Mouse (Mus musculus): Measurements from ENCODE around the gene Slc47a1. TPM values are rescaled to one million over a fixed set of nuclear protein-coding genes. Genes with fewer than 3 reads are reported as not detected.
A peak's percentile ranks its signal among the peaks of the same experiment; 100 is the strongest.

Slc47a1 gene
- polyA plus RNA-seq, 2 experiments: 6.2 to 7.5 TPM

DNA sequence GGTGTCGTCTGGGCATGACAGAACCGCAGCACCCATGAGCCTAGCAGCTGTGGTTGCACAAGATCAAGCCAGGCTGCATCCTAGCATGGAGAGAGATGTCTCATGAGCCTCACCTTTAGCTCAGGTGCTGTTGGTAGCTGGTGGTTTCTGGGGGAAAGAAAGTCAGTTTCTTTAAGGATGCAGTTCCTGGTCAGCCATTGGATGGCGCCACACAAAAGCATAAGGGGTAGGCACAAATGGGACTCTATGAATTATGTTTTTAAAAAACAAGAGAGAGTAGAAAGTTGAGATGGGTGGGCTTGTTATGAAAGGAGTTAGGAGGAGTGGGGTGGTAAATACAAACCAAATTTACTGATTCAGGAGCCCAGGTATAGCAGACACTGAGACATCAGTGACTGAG is 36.4 kb upstream of the Slc47a1 start:
- no peaks in the 10 kb centered on the region; the same call in 1 of the 2 replicates for H3K27me3 ChIP-seq (ENCODE audit: control insufficient read depth, insufficient read depth, low read length)
- TF ChIP-seq EP300 (IDR thresholded peaks at IDR 0.05; ENCODE audit: low read depth): no peak
- 0 out of 2 replicates have a peak, but pooled peaks have one; percentile 11 for TF ChIP-seq CTCF (IDR thresholded peaks at IDR 0.05; ENCODE audit: low read depth)
- no peak overlapping the region for H3K9ac ChIP-seq (replicated peaks)
- ATAC-seq (ENCODE audit: insufficient read depth): no peak
- H3K4me3 ChIP-seq (ENCODE audit: insufficient read depth in 1 of 2, low read depth in 2 of 2, low read length in 2 of 2): no peak overlapping the region
- no peak overlapping the region for H3K27ac ChIP-seq
- no peak for DNase-seq (ENCODE audit: low read depth in 3 of 3, low spot score in 3 of 3)
- H3K4me2 ChIP-seq (ENCODE audit: low read depth): no peak overlapping the region
- 66% methylated on average over 3 of the region's 3 CpGs for WGBS (ENCODE audit: insufficient replicate concordance)
- H3K9me3 ChIP-seq (ENCODE audit: control insufficient read depth, low read length): no peaks in the 10 kb centered on the region
- no peaks in the 10 kb centered on the region for H3K36me3 ChIP-seq (replicated peaks; ENCODE audit: control insufficient read depth, insufficient read depth, low read depth)
- H3K4me1 ChIP-seq (replicated peaks; ENCODE audit: control insufficient read depth in 2 of 2, insufficient read depth in 2 of 2, low read length in 1 of 2): no peaks in the 10 kb centered on the region

DNA sequence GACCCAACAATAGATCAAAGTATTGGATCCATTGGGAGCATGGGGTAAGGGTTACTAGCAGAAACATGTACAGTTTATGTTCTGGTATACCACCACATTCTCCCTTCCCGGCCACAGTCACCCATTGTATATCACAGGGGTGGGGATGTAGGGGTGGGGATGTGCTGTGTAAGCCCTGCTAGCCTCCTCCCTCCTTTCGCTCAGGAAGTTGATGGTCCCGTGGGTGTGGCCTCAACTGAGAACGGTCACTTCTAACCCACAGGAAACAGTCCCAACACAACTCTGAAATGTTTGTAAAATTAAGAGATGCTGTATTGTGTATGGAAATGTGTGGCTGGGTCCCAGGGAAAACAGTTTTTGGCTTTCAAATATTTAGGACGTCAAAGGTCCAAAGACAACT is 35.3 kb upstream of the Slc47a1 start:
- no peak for TF ChIP-seq CTCF (IDR thresholded peaks at IDR 0.05; ENCODE audit: low read depth)
- TF ChIP-seq EP300 (IDR thresholded peaks at IDR 0.05; ENCODE audit: low read depth): no peak
- H3K27me3 ChIP-seq (ENCODE audit: control insufficient read depth, insufficient read depth, low read length): no peaks in the 10 kb centered on the region; the same call in 1 of the 2 replicates
- H3K9me3 ChIP-seq (ENCODE audit: control insufficient read depth, low read length): no peaks in the 10 kb centered on the region
- H3K4me2 ChIP-seq (ENCODE audit: low read depth): no peak overlapping the region
- no peak overlapping the region for H3K27ac ChIP-seq
- no peak for ATAC-seq (ENCODE audit: insufficient read depth)
- H3K9ac ChIP-seq (replicated peaks): no peak overlapping the region
- no peak for DNase-seq (ENCODE audit: low read depth in 3 of 3, low spot score in 3 of 3)
- 28% methylated on average over 5 of the region's 5 CpGs for WGBS (ENCODE audit: insufficient replicate concordance)
- H3K4me1 ChIP-seq (replicated peaks; ENCODE audit: control insufficient read depth in 2 of 2, insufficient read depth in 2 of 2, low read length in 1 of 2): no peaks in the 10 kb centered on the region
- no peaks in the 10 kb centered on the region for H3K36me3 ChIP-seq (replicated peaks; ENCODE audit: control insufficient read depth, insufficient read depth, low read depth)
- no peak overlapping the region for H3K4me3 ChIP-seq (ENCODE audit: insufficient read depth in 1 of 2, low read depth in 2 of 2, low read length in 2 of 2)

DNA sequence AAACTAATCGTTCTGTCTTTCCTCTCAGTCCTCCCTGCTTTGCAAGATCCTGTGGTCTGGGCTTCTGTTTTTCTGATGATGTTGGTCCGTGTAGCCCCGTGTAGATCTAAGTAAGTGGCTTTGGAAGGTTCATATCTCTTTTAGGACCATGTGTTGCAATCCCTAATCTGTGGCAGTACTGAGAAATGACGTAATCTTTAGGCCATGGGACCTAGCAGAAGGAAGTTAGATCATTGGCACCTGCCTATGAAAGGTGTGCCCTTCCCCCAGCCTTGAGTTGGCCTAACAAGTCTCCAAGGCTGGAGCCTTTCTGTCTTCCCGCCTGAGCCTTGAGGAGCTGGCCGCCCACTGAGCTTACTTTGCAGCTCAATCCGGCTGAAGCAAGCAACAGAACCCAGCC is 33.7 kb upstream of the Slc47a1 start:
- no peaks in the 10 kb centered on the region; the same call in 1 of the 2 replicates for H3K27me3 ChIP-seq (ENCODE audit: control insufficient read depth, insufficient read depth, low read length)
- no peak overlapping the region for H3K27ac ChIP-seq
- no peak overlapping the region for H3K4me2 ChIP-seq (ENCODE audit: low read depth)
- DNase-seq (ENCODE audit: low read depth in 3 of 3, low spot score in 3 of 3): no peak
- TF ChIP-seq CTCF (IDR thresholded peaks at IDR 0.05; ENCODE audit: low read depth) (no peak), EP300 (IDR thresholded peaks at IDR 0.05; ENCODE audit: low read depth) (no peak)
- H3K36me3 ChIP-seq (replicated peaks; ENCODE audit: control insufficient read depth, insufficient read depth, low read depth): no peaks in the 10 kb centered on the region
- no peak overlapping the region for H3K4me3 ChIP-seq (ENCODE audit: insufficient read depth in 1 of 2, low read depth in 2 of 2, low read length in 2 of 2)
- no peak overlapping the region for H3K9ac ChIP-seq (replicated peaks)
- WGBS (ENCODE audit: insufficient replicate concordance): 33% methylated on average over 7 of the region's 7 CpGs
- no peaks in the 10 kb centered on the region for H3K9me3 ChIP-seq (ENCODE audit: control insufficient read depth, low read length)
- no peak for ATAC-seq (ENCODE audit: insufficient read depth)
- peaks cover 0 to 3% of the 10 kb centered on the region in 2 experiments; a peak in 1 of 4 replicates for H3K4me1 ChIP-seq (replicated peaks; ENCODE audit: control insufficient read depth in 2 of 2, insufficient read depth in 2 of 2, low read length in 1 of 2)

DNA sequence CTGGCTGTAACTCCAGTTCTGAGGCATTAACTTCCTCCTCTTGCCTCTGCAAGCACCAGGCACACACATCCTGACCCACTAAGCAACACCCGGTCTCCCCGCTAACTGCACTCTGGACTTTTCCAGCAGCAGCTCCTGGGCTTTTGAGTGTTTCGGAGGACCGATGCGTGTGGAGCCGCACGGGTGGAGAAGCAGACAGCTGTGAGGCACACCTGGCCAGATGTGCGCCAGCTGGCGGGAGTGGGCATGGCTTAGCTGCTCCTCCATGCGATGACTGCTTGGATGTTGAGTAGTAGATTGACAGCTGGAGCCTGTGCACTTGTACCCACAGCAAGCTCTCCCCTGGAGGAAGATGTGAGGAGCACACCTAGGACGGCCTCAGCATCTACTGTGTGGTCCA is 33.1 kb upstream of the Slc47a1 start:
- no peak for DNase-seq (ENCODE audit: low read depth in 3 of 3, low spot score in 3 of 3)
- Histone ChIP-seq H3K9ac (replicated peaks) (no peak overlapping the region), H3K36me3 (replicated peaks; ENCODE audit: control insufficient read depth, insufficient read depth, low read depth) (no peaks in the 10 kb centered on the region), H3K9me3 (ENCODE audit: control insufficient read depth, low read length) (no peaks in the 10 kb centered on the region), H3K4me2 (ENCODE audit: low read depth) (no peak overlapping the region), H3K4me3 (ENCODE audit: insufficient read depth in 1 of 2, low read depth in 2 of 2, low read length in 2 of 2) (no peak overlapping the region), H3K4me1 (replicated peaks; ENCODE audit: control insufficient read depth in 2 of 2, insufficient read depth in 2 of 2, low read length in 1 of 2) (peaks cover 0 to 3% of the 10 kb centered on the region in 2 experiments; a peak in 1 of 4 replicates), H3K27me3 (ENCODE audit: control insufficient read depth, insufficient read depth, low read length) (no peaks in the 10 kb centered on the region; the same call in 1 of the 2 replicates), H3K27ac (no peak overlapping the region)
- ATAC-seq (ENCODE audit: insufficient read depth): no peak
- TF ChIP-seq CTCF (IDR thresholded peaks at IDR 0.05; ENCODE audit: low read depth) (no peak), EP300 (IDR thresholded peaks at IDR 0.05; ENCODE audit: low read depth) (no peak)
- 65% methylated on average over 11 of the region's 11 CpGs for WGBS (ENCODE audit: insufficient replicate concordance)

DNA sequence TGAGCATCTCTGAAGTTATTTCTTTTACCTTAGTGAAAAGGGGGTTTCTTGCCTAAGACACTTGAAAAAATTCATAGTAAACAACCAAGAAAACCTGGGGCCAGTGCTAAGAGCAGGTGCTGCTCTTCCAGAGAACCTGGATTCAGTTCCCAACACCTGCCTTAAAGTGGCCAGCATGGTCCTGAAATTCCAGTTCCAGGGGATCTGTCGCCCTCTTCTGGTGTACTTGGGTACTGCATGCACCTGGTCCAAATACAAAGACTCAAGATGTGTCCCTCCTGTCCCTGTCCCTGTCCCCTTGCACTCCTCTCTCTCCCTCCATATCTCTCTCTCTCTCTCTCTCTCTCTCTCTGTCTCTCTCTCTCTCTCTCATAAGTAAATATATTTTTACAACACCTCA is 32.0 kb upstream of the Slc47a1 start:
- no peak overlapping the region for H3K4me2 ChIP-seq (ENCODE audit: low read depth)
- DNase-seq (ENCODE audit: low read depth in 3 of 3, low spot score in 3 of 3): peak in 2 of 3 experiments; percentile 49 to 52
- H3K27me3 ChIP-seq (ENCODE audit: control insufficient read depth, insufficient read depth, low read length): no peaks in the 10 kb centered on the region; the same call in 1 of the 2 replicates
- H3K36me3 ChIP-seq (replicated peaks; ENCODE audit: control insufficient read depth, insufficient read depth, low read depth): no peaks in the 10 kb centered on the region
- no peak overlapping the region for H3K4me3 ChIP-seq (ENCODE audit: insufficient read depth in 1 of 2, low read depth in 2 of 2, low read length in 2 of 2)
- no peak overlapping the region for H3K9ac ChIP-seq (replicated peaks)
- H3K27ac ChIP-seq: no peak overlapping the region
- WGBS (ENCODE audit: insufficient replicate concordance): 0% methylated on average over 1 of the region's 1 CpGs
- no peaks in the 10 kb centered on the region for H3K9me3 ChIP-seq (ENCODE audit: control insufficient read depth, low read length)
- H3K4me1 ChIP-seq (replicated peaks; ENCODE audit: control insufficient read depth in 2 of 2, insufficient read depth in 2 of 2, low read length in 1 of 2): peaks cover 0 to 3% of the 10 kb centered on the region in 2 experiments; a peak in 1 of 4 replicates
- ATAC-seq (ENCODE audit: insufficient read depth): no peak
- TF ChIP-seq EP300 (IDR thresholded peaks at IDR 0.05; ENCODE audit: low read depth) (no peak), CTCF (IDR thresholded peaks at IDR 0.05; ENCODE audit: low read depth) (peak; percentile 96)

Measured in liver, embryonic 14.5 days (tissue).